Mouse (Mus musculus) megakaryocyte, embryonic 14.5 days (primary cell): Measurements from ENCODE around the gene Racgap1. TPM values are rescaled to one million over a fixed set of nuclear protein-coding genes. Genes with fewer than 3 reads are reported as not detected.

ENCODE experiments used
- H3K27me3 ChIP-seq: replicated peaks from 2 replicates; pipeline ENCODE3; 2012; ENCODE audit warnings: inconsistent platforms
- H3K36me3 ChIP-seq: replicated peaks from 2 replicates; pipeline ENCODE3; 2012; ENCODE audit warnings: low read length, inconsistent platforms, mixed read lengths
- H3K4me1 ChIP-seq: 2 replicates; pipeline ENCODE4 v1.6.1; 2012; ENCODE audit warnings: inconsistent platforms
- H3K4me3 ChIP-seq: replicated peaks from 2 replicates; pipeline ENCODE3; 2012; ENCODE audit warnings: moderate library complexity, mild to moderate bottlenecking, inconsistent platforms
- H3K9me3 ChIP-seq: 2 replicates; pipeline ENCODE4 v1.6.1; 2012; ENCODE audit warnings: inconsistent platforms
- FLI1 ChIP-seq: IDR thresholded peaks from 2 replicates; pipeline ENCODE4 v1.6.1; 2012; ENCODE audit warnings: low read length, inconsistent platforms, mixed read lengths
- GATA1 ChIP-seq: IDR thresholded peaks from 3 replicates; pipeline ENCODE4 v1.6.1; 2012; ENCODE audit warnings: mixed read lengths, low read length, inconsistent platforms, borderline replicate concordance
- polyA plus RNA-seq: library from polyadenylated mRNA; stranded (reverse); fragments of >175 nt; gene quantifications from 2 replicates; pipeline ENCODE4 v1.2.3, GENCODE M21; 2012; ENCODE audit warnings: low replicate concordance; ENCODE audit not compliant: insufficient read depth

The Racgap1 gene
- polyA plus RNA-seq, 1 experiment: 3.6 TPM

DNA sequence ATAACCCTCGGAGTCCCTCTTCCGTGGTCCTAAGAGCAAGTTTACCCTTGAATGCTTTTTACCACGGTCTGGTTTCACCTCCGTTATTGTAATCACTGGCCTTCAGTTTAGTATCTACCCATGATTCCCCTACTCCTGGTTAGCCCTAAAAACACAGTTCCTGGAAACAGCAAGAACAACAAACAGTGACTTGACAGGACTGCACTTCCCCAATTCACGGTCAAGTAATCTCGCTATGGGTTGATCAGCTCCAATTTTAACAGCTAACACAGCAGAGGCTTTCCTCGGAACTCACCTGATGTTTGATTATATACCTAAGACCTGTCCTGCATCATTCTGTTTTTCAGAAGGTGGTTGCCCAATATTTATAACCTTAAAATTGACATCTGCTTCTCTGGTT is 16.8 kb downstream of the Racgap1 start:
- no peak overlapping the region for H3K4me3 ChIP-seq
- no peaks in the 10 kb centered on the region for H3K27me3 ChIP-seq
- H3K36me3 ChIP-seq: peaks cover 93% of the 10 kb centered on the region
- H3K4me1 ChIP-seq: no peaks in the 10 kb centered on the region
- no peaks in the 10 kb centered on the region for H3K9me3 ChIP-seq
- TF ChIP-seq GATA1: no peak
- TF ChIP-seq FLI1: no peak

- H3K4me3 ChIP-seq: no peak overlapping the region
- no peaks in the 10 kb centered on the region for H3K4me1 ChIP-seq
- H3K27me3 ChIP-seq: no peaks in the 10 kb centered on the region
- H3K9me3 ChIP-seq: no peaks in the 10 kb centered on the region
- H3K36me3 ChIP-seq: peaks cover 92% of the 10 kb centered on the region
- TF ChIP-seq GATA1 (no peak), FLI1 (no peak)
Measured at GRCm38 (mm10) chr15:99631618-99632017, 19.8 kb downstream of the Racgap1 start.

DNA sequence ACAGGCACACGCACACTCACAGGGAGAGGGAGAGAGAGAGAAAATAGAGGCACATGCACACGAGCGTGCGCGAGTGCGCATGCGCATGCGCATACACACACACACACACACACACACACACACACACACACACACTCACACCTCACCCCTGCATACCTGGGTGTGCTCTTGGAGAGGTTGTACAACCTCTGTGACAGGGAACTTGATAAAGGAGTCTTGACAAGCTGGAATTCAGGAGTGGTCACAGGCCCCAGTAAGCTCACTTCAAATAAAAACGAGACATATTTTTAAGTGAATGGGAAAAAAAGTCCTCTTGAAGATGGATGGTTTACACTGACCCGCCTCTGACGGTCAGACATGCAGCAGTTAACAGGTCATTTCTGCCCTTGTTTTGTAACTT is 29.4 kb downstream of the Racgap1 start:
- Histone ChIP-seq H3K9me3 (no peaks in the 10 kb centered on the region), H3K27me3 (peaks cover 4% of the 10 kb centered on the region), H3K36me3 (peaks cover 74% of the 10 kb centered on the region), H3K4me3 (no peak overlapping the region), H3K4me1 (no peaks in the 10 kb centered on the region)
- no peak for TF ChIP-seq GATA1
- no peak for TF ChIP-seq FLI1

DNA sequence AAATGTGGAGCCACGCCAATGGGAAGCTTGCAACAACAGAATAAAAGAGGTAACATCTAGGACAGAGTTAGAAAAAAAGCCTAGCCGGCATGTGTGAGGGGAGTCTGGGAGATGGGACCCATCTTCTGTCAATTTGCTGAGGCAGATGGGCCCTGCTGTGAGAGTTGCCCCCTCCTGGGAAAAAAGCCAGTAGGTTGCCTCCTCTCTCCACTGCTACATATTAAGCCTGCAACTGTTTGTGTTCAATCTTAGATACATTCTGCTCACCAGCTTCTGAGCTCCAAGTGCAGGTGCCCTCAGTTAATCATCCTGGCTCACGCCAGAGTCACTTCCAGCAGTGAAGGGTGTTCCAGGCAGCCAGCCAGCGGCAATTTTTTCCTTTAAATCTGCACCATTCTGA is 31.6 kb downstream of the Racgap1 start:
- Histone ChIP-seq H3K27me3 (peaks cover 22% of the 10 kb centered on the region), H3K4me3 (no peak overlapping the region), H3K9me3 (no peaks in the 10 kb centered on the region), H3K4me1 (0 out of 2 replicates have a peak, but pooled peaks cover under 1% of the 10 kb centered on the region), H3K36me3 (peaks cover 51% of the 10 kb centered on the region)
- TF ChIP-seq GATA1 (no peak), FLI1 (no peak)

DNA sequence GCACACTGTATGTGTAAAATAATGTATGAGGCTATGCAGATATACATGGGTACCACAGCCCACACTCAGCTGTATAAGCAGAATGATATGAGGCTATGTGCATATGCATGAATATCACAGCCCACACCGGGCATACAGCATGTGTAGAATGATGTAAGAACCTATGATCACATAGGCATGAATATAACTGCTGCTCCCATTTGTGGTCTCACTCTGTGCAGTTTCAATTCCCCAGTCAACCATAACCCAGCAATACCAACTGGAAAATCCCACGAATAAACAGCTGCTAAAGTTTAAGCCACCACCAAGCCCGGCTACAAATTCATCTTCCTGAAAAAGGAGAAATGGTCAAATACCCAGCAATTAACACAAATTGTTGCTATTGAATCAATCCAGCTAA is 32.9 kb downstream of the Racgap1 start:
- Histone ChIP-seq H3K4me1 (0 out of 2 replicates have a peak, but pooled peaks cover 2% of the 10 kb centered on the region), H3K4me3 (no peak overlapping the region), H3K36me3 (peaks cover 39% of the 10 kb centered on the region), H3K9me3 (peaks cover 3% of the 10 kb centered on the region; the same call in 1 of the 2 replicates), H3K27me3 (peaks cover 34% of the 10 kb centered on the region)
- TF ChIP-seq FLI1: no peak

- no peak overlapping the region for H3K4me3 ChIP-seq
- 0 out of 2 replicates have a peak, but pooled peaks cover 2% of the 10 kb centered on the region for H3K4me1 ChIP-seq
- peaks cover 62% of the 10 kb centered on the region for H3K27me3 ChIP-seq
- H3K36me3 ChIP-seq: peaks cover 8% of the 10 kb centered on the region
- H3K9me3 ChIP-seq: peaks cover 18% of the 10 kb centered on the region
- TF ChIP-seq GATA1 (no peak), FLI1 (no peak)
Measured at GRCm38 (mm10) chr15:99615246-99615645, 36.2 kb downstream of the Racgap1 start.

GRCm38 (mm10) chr15:99614753-99615152 is 36.7 kb downstream of the Racgap1 start:
- Histone ChIP-seq H3K4me1 (0 out of 2 replicates have a peak, but pooled peaks cover 2% of the 10 kb centered on the region), H3K9me3 (peaks cover 23% of the 10 kb centered on the region), H3K4me3 (no peak overlapping the region), H3K27me3 (peaks cover 67% of the 10 kb centered on the region), H3K36me3 (peaks cover 5% of the 10 kb centered on the region)
- no peak for TF ChIP-seq FLI1
- no peak for TF ChIP-seq GATA1

DNA sequence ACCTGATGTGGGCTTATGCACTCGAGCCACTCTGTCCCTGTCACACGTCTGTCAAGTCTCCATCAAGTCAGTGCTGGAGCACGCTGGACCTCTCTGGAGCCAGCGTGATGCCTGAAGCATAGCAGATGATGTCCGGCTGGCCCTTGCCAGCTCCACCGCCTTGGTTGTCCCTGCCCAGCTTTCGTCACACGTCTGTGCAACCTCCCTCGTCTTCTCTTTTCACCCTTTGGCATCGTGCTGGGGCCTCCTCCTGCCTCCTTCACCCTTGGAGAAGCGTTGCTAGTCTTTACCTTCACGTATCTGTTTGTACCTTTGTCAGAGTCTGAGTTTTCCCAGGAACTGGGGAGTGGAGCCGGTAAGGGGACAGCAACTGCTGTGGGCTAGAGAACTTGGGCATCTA is 37.2 kb downstream of the Racgap1 start:
- Histone ChIP-seq H3K4me3 (no peak overlapping the region), H3K9me3 (peaks cover 23% of the 10 kb centered on the region), H3K27me3 (peaks cover 70% of the 10 kb centered on the region), H3K36me3 (no peaks in the 10 kb centered on the region), H3K4me1 (0 out of 2 replicates have a peak, but pooled peaks cover 2% of the 10 kb centered on the region)
- no peak for TF ChIP-seq GATA1
- TF ChIP-seq FLI1: no peak

DNA sequence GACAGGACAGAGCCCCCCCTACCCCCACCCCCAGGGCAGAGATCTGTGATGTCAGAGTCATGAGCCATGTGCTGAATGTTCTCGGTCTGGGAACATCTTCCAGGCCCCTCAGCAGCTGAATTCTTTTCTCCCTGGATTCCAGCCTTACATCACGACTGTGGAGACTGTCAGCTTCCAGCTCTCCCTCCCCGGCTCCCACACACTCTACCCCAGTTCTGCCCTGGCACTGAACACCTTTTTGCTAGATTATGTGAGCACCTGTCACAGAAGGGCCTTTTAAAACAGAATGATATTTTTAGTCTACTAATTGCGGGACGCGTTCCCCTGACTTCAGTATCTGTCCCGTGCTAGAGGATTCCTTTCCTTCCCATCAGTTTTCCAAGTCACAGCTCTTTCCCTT is 39.9 kb downstream of the Racgap1 start:
- TF ChIP-seq GATA1: no peak
- H3K27me3 ChIP-seq: peaks cover 87% of the 10 kb centered on the region
- peaks cover 23% of the 10 kb centered on the region for H3K9me3 ChIP-seq
- no peaks in the 10 kb centered on the region for H3K36me3 ChIP-seq
- H3K4me3 ChIP-seq: no peak overlapping the region
- 0 out of 2 replicates have a peak, but pooled peaks cover 2% of the 10 kb centered on the region for H3K4me1 ChIP-seq

- peaks cover 19% of the 10 kb centered on the region for H3K9me3 ChIP-seq
- peaks cover 89% of the 10 kb centered on the region for H3K27me3 ChIP-seq
- no peaks in the 10 kb centered on the region for H3K4me1 ChIP-seq
- no peak for TF ChIP-seq FLI1
- no peak overlapping the region for H3K4me3 ChIP-seq
- H3K36me3 ChIP-seq: no peaks in the 10 kb centered on the region
Measured at GRCm38 (mm10) chr15:99608382-99609125, 42.9 kb downstream of the Racgap1 start.
